Mouse (Mus musculus) CH12.LX (cell line): ENCODE results near the gene Plekha4. TPM values are rescaled to one million over a fixed set of nuclear protein-coding genes. Genes with fewer than 3 reads are reported as not detected.

ENCODE experiments used
- DNase-seq: peaks from one replicate; pipeline ENCODE4 v3.0.0-alpha.2; 2013; ENCODE audit errors: extremely low read depth
- H3K27ac ChIP-seq: 2 replicates; pipeline ENCODE4 v1.5.1; 2012; ENCODE audit warnings: low read depth, mild to moderate bottlenecking, control low read depth, moderate library complexity; ENCODE audit not compliant: insufficient read depth
- H3K27me3 ChIP-seq: replicated peaks from 2 replicates; pipeline ENCODE3; 2012; ENCODE audit warnings: inconsistent platforms
- H3K36me3 ChIP-seq, 2 experiments: replicated peaks in 1 of 2; 2 replicates each; pipeline versions ENCODE3 to v1.6.1; 2012; ENCODE audit warnings: inconsistent platforms in 1 of 2, low read length in 1 of 2, mild to moderate bottlenecking in 1 of 2, mixed read lengths in 1 of 2, moderate library complexity in 1 of 2; ENCODE audit not compliant: control insufficient read depth in 1 of 2, insufficient read depth in 1 of 2
- H3K4me1 ChIP-seq, 2 experiments: 2 replicates each; pipeline ENCODE4 v1.6.1; 2012; ENCODE audit warnings: inconsistent platforms in 1 of 2, moderate library complexity in 1 of 2; ENCODE audit not compliant: insufficient read depth in 2 of 2, control insufficient read depth in 1 of 2
- H3K4me2 ChIP-seq: 2 replicates; pipeline ENCODE4 v1.6.1; 2012; ENCODE audit warnings: low read depth, mild to moderate bottlenecking, control low read depth; ENCODE audit not compliant: poor library complexity, insufficient read depth, severe bottlenecking
- H3K4me3 ChIP-seq, 3 experiments: fragments of 150-350 bp in 1 of 3; sonication (generic) in 1 of 3; replicated peaks in 1 of 3; 2 replicates each; pipeline versions ENCODE3 to v1.5.1; 2011 to 2012; ENCODE audit warnings: low read depth in 2 of 3, low read length in 2 of 3, mild to moderate bottlenecking in 2 of 3, moderate library complexity in 2 of 3, control low read depth in 1 of 3, improper control_type of control experiment in 1 of 3, inconsistent platforms in 1 of 3, mixed read lengths in 1 of 3; ENCODE audit not compliant: poor library complexity in 1 of 3
- H3K79me2 ChIP-seq: replicated peaks from 2 replicates; pipeline ENCODE4 v1.6.1; 2012; ENCODE audit warnings: mild to moderate bottlenecking, moderate library complexity; ENCODE audit not compliant: control insufficient read depth, poor library complexity, insufficient read depth, severe bottlenecking; ENCODE audit errors: extremely low read depth
- H3K9ac ChIP-seq: 2 replicates; pipeline ENCODE4 v1.6.1; 2012; ENCODE audit warnings: low read depth, mild to moderate bottlenecking, control low read depth, moderate library complexity; ENCODE audit not compliant: insufficient read depth
- H3K9me3 ChIP-seq: replicated peaks from 2 replicates; pipeline ENCODE3; 2012; ENCODE audit warnings: low read length, inconsistent platforms, mixed read lengths
- BHLHE40 ChIP-seq: IDR thresholded peaks from 2 replicates; pipeline ENCODE4 v1.6.1; 2011; ENCODE audit warnings: mild to moderate bottlenecking, low read depth, low read length, improper control_type of control experiment
- CTCF ChIP-seq, 2 experiments: IDR thresholded peaks in 1 of 2; conservative IDR thresholded peaks in 1 of 2; 2 replicates each; pipeline ENCODE4 v1.5.1; 2011 to 2012; ENCODE audit warnings: low read depth in 2 of 2, low read length in 2 of 2, improper control_type of control experiment in 1 of 2, inconsistent platforms in 1 of 2, mild to moderate bottlenecking in 1 of 2, moderate library complexity in 1 of 2
- ELF1 ChIP-seq: IDR thresholded peaks from 2 replicates; pipeline ENCODE4 v1.6.1; 2014; ENCODE audit warnings: low read depth, mild to moderate bottlenecking, inconsistent platforms, low read length, improper control_type of control experiment
- EP300 ChIP-seq: IDR thresholded peaks from 2 replicates; pipeline ENCODE4 v1.6.1; 2011; ENCODE audit warnings: low read length, improper control_type of control experiment
- ETS1 ChIP-seq: conservative IDR thresholded peaks from 2 replicates; pipeline ENCODE4 v1.6.1; 2012; ENCODE audit warnings: low read depth, mild to moderate bottlenecking, inconsistent platforms, low read length, improper control_type of control experiment, moderate library complexity
- GABPA ChIP-seq: IDR thresholded peaks from 2 replicates; pipeline ENCODE4 v1.6.1; 2012; ENCODE audit warnings: low read depth, low read length, improper control_type of control experiment, inconsistent platforms; ENCODE audit not compliant: insufficient replicate concordance
- IRF4 ChIP-seq: IDR thresholded peaks from 2 replicates; pipeline ENCODE4 v1.6.1; 2014; ENCODE audit warnings: low read depth, mild to moderate bottlenecking, inconsistent platforms, low read length, improper control_type of control experiment
- JUN ChIP-seq: IDR thresholded peaks from 2 replicates; pipeline ENCODE4 v1.6.1; 2011; ENCODE audit warnings: low read depth, mild to moderate bottlenecking, low read length, improper control_type of control experiment, moderate library complexity; ENCODE audit not compliant: insufficient read depth
- JUND ChIP-seq: conservative IDR thresholded peaks from 2 replicates; pipeline ENCODE4 v1.6.1; 2011; ENCODE audit warnings: low read depth, low read length, improper control_type of control experiment
- KAT2A ChIP-seq: IDR thresholded peaks from 2 replicates; pipeline ENCODE4 v1.6.1; 2012; ENCODE audit warnings: low read length, improper control_type of control experiment, inconsistent platforms; ENCODE audit not compliant: insufficient replicate concordance
- MAFK ChIP-seq: IDR thresholded peaks from 2 replicates; pipeline ENCODE4 v1.6.1; 2011; ENCODE audit warnings: low read length, improper control_type of control experiment; ENCODE audit not compliant: insufficient replicate concordance
- MAX ChIP-seq: IDR thresholded peaks from 2 replicates; pipeline ENCODE4 v1.6.1; 2011; ENCODE audit warnings: low read length, improper control_type of control experiment
- MAZ ChIP-seq: IDR thresholded peaks from 2 replicates; pipeline ENCODE4 v1.6.1; 2012; ENCODE audit warnings: low read depth, mild to moderate bottlenecking, inconsistent platforms, low read length, improper control_type of control experiment, moderate library complexity
- MYC ChIP-seq: IDR thresholded peaks from 2 replicates; pipeline ENCODE4 v1.6.1; 2011; ENCODE audit warnings: low read depth, mild to moderate bottlenecking, improper control_type of control experiment, low read length
- NELFE ChIP-seq: IDR thresholded peaks from 2 replicates; pipeline ENCODE4 v1.6.1; 2011; ENCODE audit warnings: low read depth, low read length, improper control_type of control experiment
- NRF1 ChIP-seq: IDR thresholded peaks from 2 replicates; pipeline ENCODE4 v1.6.1; 2014; ENCODE audit warnings: low read depth, mild to moderate bottlenecking, inconsistent platforms, low read length, improper control_type of control experiment, moderate library complexity
- PAX5 ChIP-seq: IDR thresholded peaks from 2 replicates; pipeline ENCODE4 v1.6.1; 2012; ENCODE audit warnings: low read length, inconsistent platforms, mixed read lengths
- POLR2AphosphoS2 ChIP-seq: IDR thresholded peaks from 2 replicates; pipeline ENCODE4 v1.6.1; 2011; ENCODE audit warnings: low read depth, low read length, improper control_type of control experiment
- RAD21 ChIP-seq: IDR thresholded peaks from 2 replicates; pipeline ENCODE4 v1.6.1; 2011; ENCODE audit warnings: low read depth, mild to moderate bottlenecking, low read length, improper control_type of control experiment, moderate library complexity
- RCOR1 ChIP-seq: conservative IDR thresholded peaks from 2 replicates; pipeline ENCODE4 v1.6.1; 2012; ENCODE audit warnings: low read depth, mild to moderate bottlenecking, inconsistent platforms, low read length, improper control_type of control experiment
- SIN3A ChIP-seq: IDR thresholded peaks from 2 replicates; pipeline ENCODE4 v1.6.1; 2012; ENCODE audit warnings: low read length, improper control_type of control experiment, inconsistent platforms
- SMC3 ChIP-seq: IDR thresholded peaks from 2 replicates; pipeline ENCODE4 v1.6.1; 2011; ENCODE audit warnings: low read depth, low read length, improper control_type of control experiment
- TBP ChIP-seq: conservative IDR thresholded peaks from 2 replicates; pipeline ENCODE4 v1.6.1; 2011; ENCODE audit warnings: low read depth, low read length, improper control_type of control experiment
- ZC3H11A ChIP-seq: IDR thresholded peaks from 2 replicates; pipeline ENCODE4 v1.6.1; 2012; ENCODE audit warnings: low read depth, mild to moderate bottlenecking, inconsistent platforms, low read length, improper control_type of control experiment
- ZNF384 ChIP-seq: IDR thresholded peaks from 2 replicates; pipeline ENCODE4 v1.6.1; 2012; ENCODE audit warnings: low read depth, low read length, improper control_type of control experiment, inconsistent platforms
- dilution Hi-C: fragments of 300-500 bp; cut with MboI; formaldehyde crosslinking; loops from 2 replicates; pipeline ENCODE4 v1.14.3; 2020; ENCODE audit warnings: low sequenced_read_pairs; ENCODE audit not compliant: extremely low pct_unique_long_range_greater_than_20kb, extremely low pct_ligation_motif_present
- in situ Hi-C: fragments of 300-500 bp; cut with MboI; formaldehyde crosslinking; loops from 3 replicates; pipeline ENCODE4 v1.14.3; 2019; ENCODE audit warnings: low sequenced_read_pairs, low pct_ligation_motif_present, low pct_unique_long_range_greater_than_20kb, mixed read lengths
- polyA plus RNA-seq: library from polyadenylated mRNA; unstranded; fragments of >175 nt; gene quantifications from 2 replicates; pipeline ENCODE4 v1.2.1, GENCODE M21; 2012; ENCODE audit warnings: low read depth; ENCODE audit not compliant: insufficient read length
- total RNA-seq, 2 experiments: library from RNA; depleted of rRNA; stranded (reverse); fragments of 300-350 nt in 1 of 2; fragments of >200 nt in 1 of 2; gene quantifications; 2 replicates each; pipeline ENCODE4 v1.2.3; 2012 to 2014

The Plekha4 gene
- total and polyA plus RNA-seq, 3 experiments, result 0.25 to 0.90 (median 0.28) TPM

- no peak overlapping the region for H3K4me2 ChIP-seq
- no peak for TF ChIP-seq BHLHE40
- no peak for TF ChIP-seq JUND
- no peak for TF ChIP-seq POLR2AphosphoS2
- no peak for TF ChIP-seq ZC3H11A
- TF ChIP-seq RCOR1, result no peak
- no peak for TF ChIP-seq ETS1
- no peak for TF ChIP-seq KAT2A
- no peak for TF ChIP-seq MAFK
- TF ChIP-seq EP300, result no peak
- no peak for TF ChIP-seq ELF1
- no peak for TF ChIP-seq PAX5
- no peak for TF ChIP-seq IRF4
- TF ChIP-seq MAX, result no peak
- no peak for TF ChIP-seq RAD21
- TF ChIP-seq TBP, result no peak
- no peaks in the 10 kb centered on the region for H3K27me3 ChIP-seq
- dilution Hi-C loops, result no loop called here
- H3K79me2 ChIP-seq, result no peaks in the 10 kb centered on the region
- H3K4me3 ChIP-seq, result no peak overlapping the region
- no peak for DNase-seq
- in situ Hi-C loops, result no loop called here
- H3K9ac ChIP-seq, result no peak overlapping the region
- peaks cover 24 to 72% of the 10 kb centered on the region in 2 experiments for H3K36me3 ChIP-seq
- H3K27ac ChIP-seq, result no peak overlapping the region
- peaks cover 5 to 10% of the 10 kb centered on the region in 2 experiments; a peak in 2 of 4 replicates for H3K4me1 ChIP-seq
- H3K9me3 ChIP-seq, result no peaks in the 10 kb centered on the region
Observed at GRCm38 (mm10) chr7:45476453-45476852, 49.7 kb upstream of the Plekha4 start.

GRCm38 (mm10) chr7:45477003-45477402 is 49.1 kb upstream of the Plekha4 start:
- H3K27me3 ChIP-seq, result no peaks in the 10 kb centered on the region
- dilution Hi-C loops (no loop called here), in situ Hi-C loops (no loop called here)
- peak; percentile 62 for DNase-seq
- no peak overlapping the region for H3K4me2 ChIP-seq
- peaks cover under 1 to 5% of the 10 kb centered on the region in 2 experiments; a peak in 2 of 4 replicates for H3K4me1 ChIP-seq
- no peak overlapping the region for H3K27ac ChIP-seq
- H3K9me3 ChIP-seq, result no peaks in the 10 kb centered on the region
- H3K79me2 ChIP-seq, result no peaks in the 10 kb centered on the region
- no peak overlapping the region for H3K9ac ChIP-seq
- H3K4me3 ChIP-seq, result no peak overlapping the region
- peaks cover 24 to 72% of the 10 kb centered on the region in 2 experiments for H3K36me3 ChIP-seq
- TF ChIP-seq RAD21, result peak; percentile 47
- no peak for TF ChIP-seq MAZ
- TF ChIP-seq SIN3A, result no peak
- peak; percentile 89 for TF ChIP-seq MAX
- no peak for TF ChIP-seq NRF1
- TF ChIP-seq TBP, result no peak
- no peak for TF ChIP-seq POLR2AphosphoS2
- TF ChIP-seq EP300, result no peak
- peak; percentile 64; the same call in 1 of the 2 replicates for TF ChIP-seq MYC
- TF ChIP-seq JUN, result no peak
- peak; percentile 53 to 78 for TF ChIP-seq CTCF (conservative IDR thresholded peaks at IDR 0.05 in 1 of 2, IDR thresholded peaks at IDR 0.05 in 1 of 2; ENCODE audit: low read depth in 2 of 2, low read length in 2 of 2)
- peak; percentile 83 for TF ChIP-seq SMC3
- no peak for TF ChIP-seq GABPA
- no peak for TF ChIP-seq NELFE
- TF ChIP-seq ELF1, result no peak
- TF ChIP-seq ZNF384, result no peak
